Mouse (Mus musculus): Measurements from ENCODE around the gene Shmt2.
A peak's percentile ranks its signal among the peaks of the same experiment; 100 is the strongest.

The Shmt2 gene

DNA sequence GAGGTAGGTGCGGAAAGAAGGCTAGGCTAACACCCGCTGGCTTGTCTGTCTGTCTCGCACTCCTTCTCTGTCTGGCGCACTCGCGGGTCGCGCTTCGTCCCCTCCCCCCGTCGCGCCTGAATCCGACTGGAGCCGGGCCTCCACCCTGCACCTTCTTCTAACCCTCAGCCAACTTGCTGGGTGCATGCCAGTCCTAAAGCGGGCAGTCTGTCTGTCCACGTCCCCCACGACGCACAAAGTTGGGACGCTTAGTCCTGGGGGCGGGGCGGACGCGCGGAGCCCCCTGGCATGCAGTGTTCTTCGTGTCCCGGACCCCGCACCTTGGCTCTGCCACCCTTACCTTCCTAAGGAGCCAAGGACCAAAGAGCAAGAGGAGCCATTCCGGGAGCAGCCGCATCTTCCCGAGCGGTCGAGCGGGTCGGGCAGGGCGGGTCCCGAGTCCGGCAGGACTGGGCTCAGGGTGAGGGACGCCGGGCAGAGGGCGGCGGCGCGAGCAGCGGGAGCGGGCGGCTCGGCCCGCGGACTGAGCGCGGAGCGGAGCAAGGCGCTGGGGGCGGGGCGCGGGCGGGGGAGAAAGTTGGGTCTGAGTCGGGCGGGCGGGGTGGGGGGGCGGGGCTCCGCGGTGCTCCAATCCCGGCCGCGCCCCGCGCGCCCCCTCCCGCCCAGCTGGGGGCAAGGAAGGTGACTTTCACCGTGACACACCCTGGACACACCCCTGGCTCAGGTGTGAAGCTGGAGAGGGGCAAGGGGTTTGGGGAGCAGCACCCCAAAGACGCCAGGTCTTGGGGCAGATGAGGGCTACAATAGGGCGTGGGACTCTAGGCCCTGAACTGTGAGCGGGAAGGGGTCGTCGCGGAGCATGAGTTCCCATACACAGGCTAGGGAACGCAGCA lies 12.0 kb upstream of the Shmt2 start, which contains the start of gene Nxph4:
Gene Nxph4, minus strand, starts transcription at position 524 of the 893 bp plus-strand sequence.
- DNase-seq = peak; percentile 51

DNA sequence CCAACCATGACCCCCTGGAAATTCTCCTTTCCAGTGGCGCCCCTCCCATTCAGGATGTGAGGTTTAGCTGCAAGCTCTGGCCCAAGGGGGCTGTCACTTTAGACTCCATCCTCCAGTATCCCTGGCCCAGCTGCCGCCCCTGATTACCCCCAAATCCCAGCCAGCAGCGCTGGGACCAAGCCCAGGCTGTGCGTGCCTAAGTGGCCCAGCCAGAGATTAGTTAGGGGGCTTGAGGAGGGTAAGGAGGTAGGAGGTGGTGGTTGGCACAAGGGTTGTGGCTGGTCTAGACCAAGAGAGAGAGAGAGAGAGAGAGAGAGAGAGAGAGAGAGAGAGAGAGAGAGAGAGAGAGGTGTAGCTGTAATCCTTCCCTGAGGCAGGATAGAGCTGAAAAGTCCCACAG lies 9.3 kb upstream of the Shmt2 start:
- no peak for DNase-seq

DNA sequence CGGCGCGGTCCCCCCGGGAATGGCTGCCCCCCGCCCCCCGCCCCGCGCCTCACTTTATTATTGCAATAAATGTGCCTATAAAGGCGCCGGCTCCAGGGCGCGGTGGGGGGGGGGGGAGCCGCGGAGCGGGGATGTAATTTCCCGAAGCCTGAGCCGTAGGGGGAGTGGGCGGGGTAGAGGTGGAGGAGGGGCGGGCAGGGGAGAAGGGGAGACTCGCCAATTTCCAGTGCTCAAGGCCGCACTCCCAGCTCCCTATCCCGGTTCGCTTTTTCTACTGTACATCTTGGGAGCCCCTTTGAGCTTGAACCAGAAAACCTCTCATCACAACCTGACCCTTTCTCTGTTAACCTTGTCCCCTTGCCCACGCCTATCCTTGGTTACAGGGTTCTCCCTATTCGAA lies 8.7 kb upstream of the Shmt2 start:
- DNase-seq = no peak

GRCm38 (mm10) chr10:127527481-127527880 lies 5.2 kb upstream of the Shmt2 start:
- no peak for DNase-seq

GRCm38 (mm10) chr10:127526681-127527080 lies 4.4 kb upstream of the Shmt2 start:
- DNase-seq = peak; percentile 65

DNA sequence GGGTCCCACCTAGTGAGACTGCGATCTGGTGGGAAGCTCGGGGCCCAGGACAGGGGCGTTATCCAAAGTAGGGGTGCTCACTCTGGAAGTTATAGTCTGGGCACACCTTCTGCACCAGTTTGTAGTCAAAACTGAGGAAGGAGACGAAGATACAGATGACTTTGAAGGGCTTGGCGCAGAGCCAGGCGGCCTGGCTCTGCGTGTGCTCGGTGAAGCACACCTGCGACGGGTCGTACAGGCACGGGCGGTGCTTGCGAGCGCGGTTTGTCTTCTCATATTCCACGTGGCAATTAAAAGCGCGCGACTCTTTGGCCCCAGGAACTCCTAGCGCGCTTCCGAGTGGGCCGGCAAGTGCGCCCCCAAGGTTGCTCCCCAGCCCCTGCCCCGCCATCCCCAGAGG lies 3.8 kb upstream of the Shmt2 start:
- DNase-seq = peak; percentile 77

DNA sequence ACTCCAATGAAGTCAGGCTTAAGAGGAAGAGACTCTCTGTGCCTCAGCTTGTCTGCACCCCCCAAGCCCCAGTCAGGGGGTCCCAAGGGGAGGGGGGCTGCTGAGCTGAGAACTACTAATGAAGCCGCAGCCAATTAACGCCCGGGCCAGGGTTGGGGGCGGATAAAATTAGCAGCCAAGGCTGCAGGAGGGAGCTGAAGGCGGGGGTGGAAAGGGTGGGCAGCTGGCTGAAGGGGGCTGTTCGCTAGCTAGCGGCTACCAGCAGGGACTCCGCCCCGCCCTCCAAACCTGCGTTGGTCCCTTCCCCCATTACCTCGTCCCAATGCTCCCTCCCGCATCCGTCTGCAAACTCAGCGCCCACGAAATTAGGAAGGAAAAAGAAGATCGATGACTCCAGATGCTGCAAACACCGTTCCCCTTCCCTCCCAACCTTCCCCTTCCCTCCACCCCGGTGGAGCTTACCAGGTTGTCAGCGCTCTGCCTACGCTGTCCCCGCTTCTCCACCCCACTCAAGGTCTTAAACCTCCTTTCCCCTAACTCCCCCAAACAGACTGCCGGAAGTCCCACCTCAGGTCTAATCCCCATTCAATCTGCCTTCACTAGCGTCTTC lies 2.5 kb upstream of the Shmt2 start:
- peak; percentile 27 for DNase-seq

DNA sequence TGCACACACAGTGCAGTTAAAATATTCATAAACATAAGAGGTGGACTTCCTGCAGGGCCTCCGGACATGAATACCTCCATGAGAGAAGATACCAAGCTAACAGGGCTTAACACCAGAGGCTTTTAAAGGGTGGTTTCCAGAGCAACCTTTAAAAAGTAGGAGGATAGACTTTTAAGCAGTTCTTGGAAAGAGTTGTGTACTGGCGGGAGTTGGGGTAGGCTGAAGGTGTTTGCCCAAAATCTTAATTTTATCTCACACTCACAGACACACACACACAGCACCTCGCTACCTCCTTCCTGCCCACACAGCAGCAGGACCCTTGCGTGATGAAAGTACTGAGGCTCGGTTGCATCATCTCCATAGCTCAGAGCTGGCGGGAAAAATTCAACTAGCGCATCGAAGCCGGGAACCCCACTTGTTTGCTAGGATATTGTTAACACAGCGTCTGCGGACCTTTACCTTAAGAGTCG lies 598 bp downstream of the Shmt2 start:
- DNase-seq = no peak

DNA sequence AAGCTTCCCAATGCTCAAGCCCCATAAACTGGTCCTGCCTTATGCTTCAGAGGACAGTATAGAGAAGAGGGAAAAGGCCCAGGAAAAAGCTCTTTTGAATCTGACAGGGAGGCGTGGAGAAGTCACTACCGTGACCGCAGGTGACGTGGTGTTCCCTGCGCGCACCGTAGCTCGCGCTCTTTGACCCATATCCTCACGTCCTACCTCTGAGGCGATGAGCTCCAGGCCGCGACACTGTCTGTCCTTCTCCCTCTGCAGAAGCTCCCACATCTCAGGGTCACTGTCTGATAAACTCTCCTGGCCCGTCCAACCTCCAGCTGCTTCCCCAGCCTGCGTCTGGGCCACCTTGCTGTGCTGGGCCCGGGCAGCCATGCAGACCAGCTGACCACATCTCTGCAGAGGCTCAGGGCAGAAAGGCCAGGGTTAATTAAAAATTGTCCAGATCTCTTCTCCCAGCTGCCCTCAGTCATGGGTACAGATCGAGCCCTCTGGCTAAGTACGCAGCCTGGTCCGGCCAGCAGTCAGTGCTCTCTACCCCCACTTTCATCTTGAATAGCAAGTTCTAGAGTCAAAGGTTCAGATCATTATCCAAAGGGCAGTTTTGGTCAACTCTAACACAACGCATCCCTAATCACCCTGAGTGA lies 1.4 kb downstream of the Shmt2 start:
- DNase-seq = no peak

- no peak for DNase-seq
These were observed 2.1 kb downstream of the Shmt2 start for GRCm38 (mm10) chr10:127519903-127520713.

DNA sequence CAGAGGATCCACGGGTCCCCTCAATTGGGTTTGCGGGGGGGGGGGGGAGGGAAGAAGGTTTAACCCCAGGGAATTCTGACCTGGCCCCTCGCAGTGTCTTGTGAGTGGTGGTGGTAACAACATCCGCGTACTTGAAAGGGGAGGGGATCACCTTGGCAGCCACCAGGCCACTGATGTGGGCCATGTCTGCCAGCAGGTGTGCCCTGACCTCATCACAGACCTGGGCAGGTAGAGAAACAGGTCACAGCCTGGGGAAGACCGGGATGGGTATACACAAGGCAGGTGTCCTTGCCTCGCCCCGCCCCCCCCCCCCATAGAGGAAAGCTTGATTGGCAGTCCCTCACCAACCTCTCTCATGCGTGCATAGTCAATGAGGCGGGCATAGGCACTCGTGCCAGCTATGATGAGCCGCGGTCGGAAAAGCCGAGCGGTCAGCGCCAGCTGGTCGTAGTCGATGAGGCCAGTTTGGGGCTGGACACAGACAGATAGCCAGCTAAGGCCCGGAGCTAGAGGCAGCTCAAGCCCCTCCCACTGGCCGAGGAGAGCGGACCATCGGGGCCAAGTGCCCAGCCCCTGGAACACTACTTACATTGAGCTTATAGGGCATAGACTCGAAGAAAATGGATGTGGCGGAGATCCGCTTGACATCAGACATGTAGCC lies 3.1 kb downstream of the Shmt2 start:
- no peak for DNase-seq

DNA sequence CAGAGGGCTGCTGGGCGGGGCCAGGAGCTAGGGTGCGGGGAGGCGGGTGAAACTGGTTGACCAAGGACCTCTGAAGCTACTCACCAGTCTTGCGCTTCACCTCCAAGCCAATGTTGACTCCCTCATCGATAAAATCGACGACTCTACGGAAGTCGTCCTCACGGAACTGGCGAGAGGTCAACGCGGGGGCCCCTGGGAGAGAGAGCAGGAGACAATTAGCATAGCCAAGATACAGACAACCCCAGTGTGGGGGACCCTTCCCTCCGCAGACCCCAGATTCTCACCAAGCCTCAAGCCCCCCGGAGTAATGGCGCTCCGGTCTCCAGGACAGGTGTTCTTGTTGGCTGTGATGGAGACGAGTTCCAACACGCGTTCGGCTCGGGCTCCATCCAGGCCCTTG lies 4.3 kb downstream of the Shmt2 start:
- DNase-seq = no peak

- no peak for DNase-seq
These were observed 5.5 kb downstream of the Shmt2 start for GRCm38 (mm10) chr10:127516576-127517260.

DNA sequence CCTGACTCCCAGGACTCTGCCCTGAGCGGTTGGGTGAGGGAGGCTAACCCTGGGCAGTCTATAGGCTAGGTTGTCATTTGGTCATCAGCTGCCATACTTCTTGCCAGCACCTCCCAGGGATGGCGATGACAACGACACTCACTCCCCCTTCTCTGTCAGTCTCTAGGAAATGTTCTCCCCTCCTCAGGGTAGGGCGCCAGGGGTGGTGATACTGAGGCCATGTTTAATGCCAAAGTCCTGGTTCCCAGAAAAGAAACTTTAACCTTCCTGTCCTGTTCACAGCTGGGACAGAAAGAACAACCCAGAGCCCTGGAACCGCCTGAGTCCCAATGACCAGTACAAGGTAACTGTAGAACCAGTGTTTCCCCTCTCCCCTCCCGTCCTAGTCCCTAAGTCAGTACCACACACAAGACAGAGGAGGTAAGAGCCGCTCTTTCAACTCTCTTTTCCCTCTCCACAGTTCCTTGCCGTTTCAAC lies 6.2 kb downstream of the Shmt2 start:
- no peak for DNase-seq

GRCm38 (mm10) chr10:127515271-127515982 lies 6.8 kb downstream of the Shmt2 start:
- DNase-seq = no peak

DNA sequence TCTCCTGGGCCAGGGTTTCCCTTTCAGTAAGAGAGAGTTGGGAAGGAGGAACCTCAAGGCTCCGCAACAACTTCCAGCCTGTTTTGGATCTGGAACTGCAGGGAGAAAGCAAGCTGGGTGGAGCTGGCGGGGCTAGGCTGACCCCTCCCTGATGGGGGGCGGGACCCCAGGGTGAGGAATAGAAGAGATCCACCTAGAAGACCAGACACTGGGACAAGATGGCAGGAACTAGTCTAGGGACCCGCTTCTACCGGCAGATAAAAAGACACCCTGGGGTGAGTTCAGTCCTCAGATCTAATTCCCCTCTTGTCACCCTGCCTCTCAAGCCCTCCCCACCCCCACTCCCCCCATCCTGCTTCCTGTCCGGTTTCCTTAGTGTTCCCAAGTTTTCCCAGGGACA lies 7.5 kb downstream of the Shmt2 start, which contains the start of gene Ndufa4l2:
Gene Ndufa4l2, plus strand, starts transcription at position 204 of the 400 bp plus-strand sequence.
- no peak for DNase-seq

- DNase-seq = no peak
These were observed 8.0 kb downstream of the Shmt2 start for GRCm38 (mm10) chr10:127514111-127514698.

GRCm38 (mm10) chr10:127513501-127514091 lies 8.6 kb downstream of the Shmt2 start:
- DNase-seq = peak; percentile 34

DNA sequence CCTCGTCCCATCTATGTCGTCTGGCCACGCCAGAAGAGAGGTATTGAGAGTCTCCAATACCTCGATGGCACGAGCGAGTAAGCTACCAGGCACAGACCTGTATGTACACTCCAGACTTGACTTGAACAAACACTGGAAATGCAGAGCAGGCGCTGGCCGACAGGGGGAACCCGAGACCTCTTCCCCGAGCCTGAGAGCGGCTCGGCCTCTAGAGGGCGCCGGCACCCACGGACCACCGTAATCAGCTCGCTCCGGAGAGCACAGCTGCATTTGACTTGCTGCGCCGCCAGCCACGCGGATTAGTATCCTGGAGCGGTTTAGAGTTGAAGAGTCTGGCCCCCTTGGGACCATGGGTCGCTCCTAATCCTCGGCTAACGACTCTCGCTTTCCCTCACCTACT lies 9.4 kb downstream of the Shmt2 start:
- peak; percentile 97 for DNase-seq

DNA sequence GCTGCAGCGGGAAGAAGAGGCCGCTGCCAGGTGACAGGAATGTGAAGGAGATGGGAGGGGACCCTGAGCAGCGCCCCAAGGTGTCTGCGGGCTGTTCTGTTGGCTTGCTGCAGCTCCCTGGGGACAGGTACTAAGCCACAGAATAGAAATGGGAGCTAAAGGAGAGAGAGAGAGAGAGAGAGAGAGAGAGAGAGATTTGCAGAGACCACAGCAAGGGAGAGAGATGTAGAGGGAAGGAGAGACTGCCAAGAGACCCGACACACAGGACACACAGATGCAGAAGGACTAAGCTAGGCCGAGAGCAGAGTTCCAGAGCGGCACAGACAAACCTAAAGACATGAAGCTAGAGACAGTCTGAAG lies 10.0 kb downstream of the Shmt2 start:
- no peak for DNase-seq

All from thymus, postnatal 4 days (tissue).